Mouse (Mus musculus) midbrain, embryonic 14.5 days (tissue): ENCODE results near the gene Sult2a5. TPM values are rescaled to one million over a fixed set of nuclear protein-coding genes. Genes with fewer than 3 reads are reported as not detected.

ENCODE experiments used
- ATAC-seq: fragments of 200-750 bp; cut with Nextera tagmentation; 2 replicates; pipeline ENCODE4 v1.8.0; 2017; ENCODE audit warnings: moderate number of reproducible peaks, moderate library complexity; ENCODE audit not compliant: low FRiP score, low TSS enrichment
- DNase-seq: peaks from one replicate; pipeline ENCODE4 v3.0.0-alpha.2; 2015
- H3K27ac ChIP-seq: fragments of 300-500 bp; sonication (generic); replicated peaks from 2 replicates; pipeline ENCODE4 v1.5.1; 2014; ENCODE audit warnings: mild to moderate bottlenecking, low read depth, low read length, moderate library complexity
- H3K27me3 ChIP-seq: fragments of 300-500 bp; sonication (generic); 2 replicates; pipeline ENCODE4 v1.6.1; 2014; ENCODE audit warnings: low read length, control low read depth, mixed read lengths; ENCODE audit not compliant: control insufficient read depth, insufficient read depth
- H3K36me3 ChIP-seq: fragments of 300-500 bp; sonication (generic); 2 replicates; pipeline ENCODE4 v1.6.1; 2014; ENCODE audit warnings: low read length, control low read depth; ENCODE audit not compliant: control insufficient read depth, insufficient read depth
- H3K4me1 ChIP-seq: fragments of 300-500 bp; sonication (generic); 2 replicates; pipeline ENCODE4 v1.6.1; 2014; ENCODE audit warnings: mild to moderate bottlenecking, antibody characterized with exemption, low read length, control low read depth; ENCODE audit not compliant: control insufficient read depth, insufficient read depth
- H3K4me2 ChIP-seq: fragments of 300-500 bp; sonication (generic); 2 replicates; pipeline ENCODE4 v1.6.1; 2014; ENCODE audit warnings: mild to moderate bottlenecking, low read length, moderate library complexity
- H3K4me3 ChIP-seq: fragments of 300-500 bp; sonication (generic); replicated peaks from 2 replicates; pipeline ENCODE4 v1.5.1; 2014; ENCODE audit warnings: low read depth, low read length
- H3K9ac ChIP-seq: fragments of 300-500 bp; sonication (generic); replicated peaks from 2 replicates; pipeline ENCODE4 v1.6.1; 2014; ENCODE audit warnings: mild to moderate bottlenecking, low read length, moderate library complexity
- H3K9me3 ChIP-seq: fragments of 300-500 bp; sonication (generic); 2 replicates; pipeline ENCODE4 v1.6.1; 2016; ENCODE audit warnings: low read length, control low read depth, mixed read lengths; ENCODE audit not compliant: control insufficient read depth
- polyA plus RNA-seq: library from polyadenylated mRNA; unstranded; fragments of >200 nt; fragmentation: Nextera tagmentation; extraction: Ambion mirVana; gene quantifications from 2 replicates; pipeline ENCODE4 v1.2.1, GENCODE M21; 2014

Sult2a5 gene
- not detected in 2 replicates for polyA plus RNA-seq

DNA sequence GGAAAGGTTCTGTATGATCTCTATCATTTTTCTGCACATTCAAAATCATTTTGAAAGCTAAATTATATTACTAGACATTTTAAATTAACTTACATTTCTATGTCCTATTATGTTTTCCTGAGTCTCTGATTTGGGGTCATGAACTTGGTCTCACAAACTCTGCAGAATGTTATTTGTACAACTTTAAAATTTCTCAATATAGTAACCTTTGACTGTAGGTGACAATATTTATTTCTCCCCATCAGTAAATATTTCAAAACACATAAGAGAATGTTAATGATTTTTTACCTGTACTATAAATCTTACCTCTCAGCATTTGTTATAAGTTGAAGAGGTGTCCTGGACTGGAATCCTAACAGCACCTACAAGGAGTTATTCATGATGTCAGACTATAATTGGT is at the start of gene Sult2a5:
Sult2a5 (plus strand) TSS at position 301 of the 400 bp plus-strand sequence.
- H3K9me3 ChIP-seq = peaks cover 8% of the 10 kb centered on the region
- H3K27me3 ChIP-seq = no peaks in the 10 kb centered on the region

More for the DNA sequence above, at the start of gene Sult2a5:
- Histone ChIP-seq H3K27ac (no peak within 1 kb of the TSS), H3K9ac (no peak within 1 kb of the TSS), H3K4me3 (no peak within 1 kb of the TSS), H3K4me2 (no peak within 1 kb of the TSS), H3K4me1 (no peaks in the 10 kb centered on the region), H3K36me3 (no peaks in the 10 kb centered on the region)
- ATAC-seq (no peak), DNase-seq (no peak)

Other genes with a start within 250 kb of the Sult2a5 start
- not detected in 2 replicates for gene Cabp5, start 225.8 kb upstream of the Sult2a5 start, polyA plus RNA-seq
- not detected in 2 replicates for gene Bsph1, start 173.1 kb upstream of the Sult2a5 start, polyA plus RNA-seq
- gene Bsph2, start 52.9 kb upstream of the Sult2a5 start, polyA plus RNA-seq = not detected in 2 replicates
- not detected in 2 replicates for gene Sult2a2, start 109.5 kb downstream of the Sult2a5 start, polyA plus RNA-seq
- not detected in 2 replicates for gene Sult2a1, start 213.4 kb downstream of the Sult2a5 start, polyA plus RNA-seq